Mouse (Mus musculus) testis, postnatal 10 days (tissue): ENCODE measurements around the gene Atpif1.
"Not testable (repeated sequence)": the region's sequence is repeated elsewhere in the genome, so short reads cannot be mapped to it uniquely, and the experiment has no call there.

Experiments used
- DNase-seq: peaks from one replicate; pipeline ENCODE4 v3.0.0; 2021; ENCODE audit warnings: low spot score

Gene Atpif1

GRCm38 (mm10) chr4:132491057-132491456, 42.4 kb downstream of the Atpif1 start:
- DNase-seq: no peak

- no peak for DNase-seq
Measured at GRCm38 (mm10) chr4:132490273-132491010, 43.0 kb downstream of the Atpif1 start.

GRCm38 (mm10) chr4:132488976-132489375, 44.5 kb downstream of the Atpif1 start:
- no peak for DNase-seq

GRCm38 (mm10) chr4:132488521-132488920, 44.9 kb downstream of the Atpif1 start:
- no peak for DNase-seq

GRCm38 (mm10) chr4:132484820-132485219, 48.6 kb downstream of the Atpif1 start:
- DNase-seq: no peak

- DNase-seq: no peak
Measured at GRCm38 (mm10) chr4:132484231-132484630, 49.2 kb downstream of the Atpif1 start.

- peak; percentile 56 for DNase-seq
Measured at GRCm38 (mm10) chr4:132482956-132483608, 50.4 kb downstream of the Atpif1 start.

GRCm38 (mm10) chr4:132482104-132482503, 51.4 kb downstream of the Atpif1 start:
- DNase-seq: not testable (repeated sequence)
